Mouse (Mus musculus) adrenal gland (tissue): ENCODE data around the gene Gdf15.

Experiments
- intact Hi-C: fragments of 180-260 bp; cut with DNase I; formaldehyde crosslinking; loops from one replicate; pipeline ENCODE4 v1.15.1; 2025

Gdf15 gene

GRCm38 (mm10) chr8:70630532-70631381 is 1.5 kb downstream of the Gdf15 start:
- intact Hi-C loops: loop anchor here (2.0 kb wide), 1 partner anchor 22 kb away; no protein-coding TSS in a partner anchor

GRCm38 (mm10) chr8:70629574-70630531 is 2.4 kb downstream of the Gdf15 start:
- intact Hi-C loops: loop anchor here (2.0 kb wide), 1 partner anchor 23 kb away; no protein-coding TSS in a partner anchor

- intact Hi-C loops: loop anchor here (1.0 kb wide), 1 partner anchor 17 kb away; no protein-coding TSS in a partner anchor
Observed at GRCm38 (mm10) chr8:70628986-70629490, 3.2 kb downstream of the Gdf15 start.

GRCm38 (mm10) chr8:70627041-70627440 is 5.2 kb downstream of the Gdf15 start:
- intact Hi-C loops: no loop called here

DNA sequence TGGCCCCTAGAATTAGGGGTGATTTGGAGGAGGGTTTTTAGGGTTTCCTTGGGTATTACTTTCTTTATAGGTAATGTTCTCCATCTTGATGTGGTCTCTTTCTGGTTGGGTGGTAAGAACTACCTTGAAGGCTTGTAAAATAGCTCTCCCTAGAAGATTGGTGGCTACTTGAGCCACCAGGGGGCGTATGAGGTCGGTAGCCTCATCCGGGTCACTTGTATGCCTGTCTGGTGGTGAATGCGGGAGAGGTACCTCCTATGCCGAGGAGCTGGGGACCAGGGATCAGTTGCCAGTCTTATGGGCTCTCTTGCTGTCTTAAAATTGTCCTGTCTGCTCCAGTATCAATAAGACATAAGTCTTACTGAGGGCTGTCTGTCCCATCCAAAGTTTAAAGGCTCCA is 7.2 kb downstream of the Gdf15 start:
- intact Hi-C loops: no loop called here

DNA sequence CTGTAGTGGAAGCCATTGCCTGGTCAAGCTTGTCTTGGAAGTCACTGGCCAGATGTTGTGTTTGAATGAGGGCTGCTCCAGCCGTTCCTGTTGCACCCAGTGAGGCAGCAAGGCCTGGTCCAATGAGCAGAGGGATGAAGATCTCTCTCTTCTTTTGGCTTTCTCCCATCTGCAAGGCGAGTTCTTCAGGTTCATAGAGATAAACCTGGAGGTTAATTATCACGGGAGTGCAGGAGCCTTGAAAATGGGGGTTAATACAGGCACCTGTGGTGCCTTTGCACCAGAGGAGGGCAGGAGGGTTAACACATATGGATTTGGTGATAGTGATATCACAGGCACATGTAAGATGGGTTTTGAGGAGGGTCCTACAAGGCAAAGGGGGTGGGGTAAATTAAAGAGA is 10.0 kb downstream of the Gdf15 start:
- intact Hi-C loops: no loop called here

- intact Hi-C loops: loop anchor here (5.0 kb wide), 1 partner anchor 33 kb away; no protein-coding TSS in a partner anchor
Observed at GRCm38 (mm10) chr8:70618888-70619334, 13.3 kb downstream of the Gdf15 start.

DNA sequence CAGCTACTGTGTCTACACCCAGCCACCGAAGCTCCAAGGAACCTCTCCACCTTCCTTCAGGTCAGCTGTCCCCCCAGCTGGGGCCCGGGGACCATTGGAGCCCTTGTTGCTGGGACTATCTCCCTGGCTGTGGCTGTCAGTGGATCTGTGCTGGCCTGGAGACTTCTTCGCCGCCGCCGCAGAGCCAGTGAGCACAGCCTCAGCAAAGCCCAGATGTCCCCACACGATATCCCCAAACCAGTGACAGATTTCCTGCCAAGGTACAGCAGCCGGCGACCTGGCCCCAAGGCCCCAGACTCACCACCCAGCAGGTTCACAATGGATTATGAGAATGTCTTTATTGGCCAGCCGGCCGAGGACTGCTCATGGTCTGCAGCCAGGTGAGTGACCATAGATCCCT is 14.3 kb downstream of the Gdf15 start:
- intact Hi-C loops: loop anchor here (5.0 kb wide), 1 partner anchor 34 kb away; no protein-coding TSS in a partner anchor

DNA sequence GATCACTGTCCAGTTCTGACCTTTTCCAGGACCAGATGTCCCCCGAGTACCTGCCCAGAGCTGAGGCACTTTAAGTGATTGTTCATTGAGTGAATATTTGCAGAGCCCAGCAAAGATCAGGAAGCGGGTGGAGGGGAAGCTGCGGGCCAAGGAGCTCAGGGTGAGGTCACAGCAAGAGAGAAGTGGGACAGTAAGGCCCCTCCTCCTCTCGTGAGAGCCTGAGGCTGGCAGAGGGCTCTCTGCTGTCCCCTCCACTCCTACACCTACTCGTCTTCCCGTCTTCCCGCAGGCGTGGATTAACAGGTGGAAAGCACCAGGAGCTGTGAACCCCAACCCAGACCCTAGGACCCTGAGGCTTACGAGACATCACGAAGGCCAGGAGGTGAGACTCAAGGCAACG is 15.6 kb downstream of the Gdf15 start:
- intact Hi-C loops: loop anchor here (5.0 kb wide), 1 partner anchor 36 kb away; no protein-coding TSS in a partner anchor

GRCm38 (mm10) chr8:70615894-70616293 is 16.4 kb downstream of the Gdf15 start, which contains the start of gene Lrrc25:
TSS of gene Lrrc25 (plus strand) at chr8:70616155.
- intact Hi-C loops: loop anchor here (5.0 kb wide), 1 partner anchor 36 kb away; no protein-coding TSS in a partner anchor

GRCm38 (mm10) chr8:70615281-70615680 is 17.0 kb downstream of the Gdf15 start:
- intact Hi-C loops: loop anchor here (5.0 kb wide), 1 partner anchor 37 kb away; no protein-coding TSS in a partner anchor

GRCm38 (mm10) chr8:70614469-70614868 is 17.8 kb downstream of the Gdf15 start:
- intact Hi-C loops: no loop called here

GRCm38 (mm10) chr8:70613763-70614162 is 18.5 kb downstream of the Gdf15 start:
- intact Hi-C loops: no loop called here

GRCm38 (mm10) chr8:70611849-70612248 is 20.4 kb downstream of the Gdf15 start:
- intact Hi-C loops: loop anchor here (1.0 kb wide), 1 partner anchor 16 kb away; no protein-coding TSS in a partner anchor

- intact Hi-C loops: no loop called here
Observed at GRCm38 (mm10) chr8:70610796-70611771, 21.2 kb downstream of the Gdf15 start.

DNA sequence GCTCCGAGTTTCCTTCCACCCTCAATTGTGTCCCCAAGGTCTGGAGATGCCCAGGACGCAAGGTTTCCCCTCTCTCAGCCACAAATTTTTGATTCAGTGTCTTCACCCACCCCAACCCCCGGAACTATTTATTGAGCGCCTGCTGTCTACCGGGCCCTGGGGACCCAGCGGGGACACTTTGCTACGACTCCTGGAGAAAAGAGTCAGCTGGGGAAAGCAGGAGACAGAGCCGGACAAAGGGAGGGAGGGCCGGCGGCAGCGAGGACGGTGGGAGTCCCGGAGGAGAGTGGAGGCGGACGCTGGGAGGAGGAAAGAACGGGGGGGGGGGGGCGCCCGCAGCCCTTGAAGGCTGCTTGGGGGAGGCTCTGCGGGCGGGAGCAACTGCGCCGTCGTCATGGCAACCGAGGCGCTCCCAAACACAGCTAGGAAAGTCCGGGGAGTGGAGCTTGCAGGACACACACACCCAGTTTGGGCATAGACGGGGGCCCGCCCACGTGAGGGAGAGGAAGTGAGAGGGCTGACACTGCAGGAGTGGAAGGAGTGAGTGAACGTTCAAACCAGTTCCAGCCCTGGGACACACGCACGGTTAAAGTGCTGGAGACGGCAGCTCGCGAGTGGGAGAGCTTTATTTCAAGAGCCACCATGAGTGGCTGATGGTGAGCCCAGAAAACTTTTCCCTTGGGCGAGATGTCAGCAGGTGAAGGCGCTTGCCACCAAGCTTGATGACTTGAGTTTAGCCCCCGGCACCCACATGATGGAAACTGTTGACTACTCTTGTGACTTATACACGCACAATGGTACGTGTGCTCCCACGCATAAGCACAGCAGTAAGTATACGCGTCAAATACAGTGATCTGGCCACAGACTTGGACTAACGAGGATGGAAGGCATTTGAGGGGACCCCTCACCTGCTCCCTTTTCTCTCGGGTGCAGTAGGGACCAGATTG is 22.1 kb downstream of the Gdf15 start:
- intact Hi-C loops: no loop called here

DNA sequence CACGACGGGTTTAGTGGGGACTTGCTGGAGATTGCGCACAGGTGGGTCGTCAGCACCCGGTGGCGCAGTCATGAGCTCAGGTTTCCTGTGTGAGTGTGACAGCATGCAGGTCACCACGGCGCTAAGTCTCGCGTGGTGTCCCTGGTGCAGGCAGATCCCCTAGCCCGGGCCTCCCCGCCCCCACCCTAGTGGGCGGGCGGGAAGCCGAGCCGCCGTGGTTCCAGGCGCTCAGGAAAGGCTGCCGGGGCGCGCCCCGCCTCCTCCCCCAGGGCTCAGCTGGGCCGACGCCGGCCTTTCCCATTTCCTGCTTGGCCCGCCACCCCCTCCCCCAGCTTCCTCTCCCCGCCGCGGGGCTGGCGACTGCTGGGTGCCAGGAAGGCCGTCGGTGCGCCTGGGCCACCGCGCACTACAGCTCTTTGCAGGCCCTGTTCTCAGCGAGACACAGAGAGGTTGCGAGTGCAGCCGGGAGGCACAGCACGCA is 22.8 kb downstream of the Gdf15 start:
- intact Hi-C loops: no loop called here

GRCm38 (mm10) chr8:70608749-70609367 is 23.4 kb downstream of the Gdf15 start, which contains the start of gene Ssbp4:
TSS of gene Ssbp4 (minus strand) at chr8:70608872.
- intact Hi-C loops: no loop called here
